Mouse (Mus musculus) embryo, embryonic 11.5 days (tissue): Measurements from ENCODE around the gene Ulk4.

ENCODE experiments used
- DNase-seq: peaks from one replicate; pipeline ENCODE4 v3.0.0-alpha.2; 2012; ENCODE audit warnings: low read depth, low spot score

Ulk4 gene

DNA sequence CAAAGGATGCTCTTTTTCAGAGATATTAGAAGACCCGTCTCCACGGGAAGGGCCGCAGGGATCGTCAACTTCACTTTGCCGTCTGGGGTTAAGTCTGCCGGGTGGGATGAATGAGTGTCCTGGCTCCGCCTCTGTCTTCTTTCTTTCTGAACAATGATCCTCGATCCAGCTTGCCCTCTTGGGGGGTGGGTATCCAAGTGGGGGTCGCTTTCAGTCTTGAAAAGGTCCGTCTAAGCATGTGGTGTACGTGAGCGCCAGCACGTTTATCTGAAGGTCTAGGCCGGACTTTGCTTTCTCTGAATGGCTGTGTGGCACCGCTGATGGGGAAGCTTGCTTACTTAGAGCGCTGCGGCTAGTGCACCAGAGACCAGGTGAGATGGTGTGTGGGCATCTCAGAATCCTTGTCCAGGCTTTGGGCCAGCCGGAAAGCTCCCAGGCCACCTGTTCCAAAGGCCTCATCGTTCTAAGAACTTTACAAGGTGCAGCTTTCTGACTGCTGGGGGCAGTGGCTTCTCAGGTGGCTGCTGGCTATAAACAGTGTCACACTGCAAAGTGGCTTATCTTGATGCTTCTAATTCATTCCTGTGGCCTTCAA is 23.1 kb upstream of the Ulk4 start:
- no peak for DNase-seq

DNA sequence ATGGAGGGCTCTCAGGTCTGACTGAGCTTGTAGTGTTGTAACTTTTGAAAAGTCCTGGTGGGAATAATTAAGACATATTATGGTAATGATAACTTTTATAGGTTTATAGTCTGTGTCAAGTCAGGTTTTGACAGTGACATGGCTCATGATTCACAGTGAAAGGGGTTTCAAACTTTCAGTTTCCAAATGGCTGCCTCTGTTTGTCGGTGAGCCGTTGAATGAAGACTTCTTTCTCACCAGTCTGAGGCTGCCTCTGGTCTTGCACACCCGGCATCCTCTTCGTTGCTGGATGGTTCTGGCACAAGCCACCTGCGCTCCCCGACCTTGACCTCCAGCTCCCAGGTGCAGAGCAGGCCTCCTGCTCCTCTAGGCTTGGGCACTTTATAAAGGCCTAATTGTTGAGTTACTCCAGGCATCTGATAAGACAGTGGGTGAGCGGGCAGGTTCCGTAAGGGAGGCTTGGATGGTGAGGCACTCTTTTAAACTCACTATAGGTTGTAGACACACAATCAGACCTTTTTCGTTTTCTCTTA is 22.3 kb upstream of the Ulk4 start:
- no peak for DNase-seq

DNA sequence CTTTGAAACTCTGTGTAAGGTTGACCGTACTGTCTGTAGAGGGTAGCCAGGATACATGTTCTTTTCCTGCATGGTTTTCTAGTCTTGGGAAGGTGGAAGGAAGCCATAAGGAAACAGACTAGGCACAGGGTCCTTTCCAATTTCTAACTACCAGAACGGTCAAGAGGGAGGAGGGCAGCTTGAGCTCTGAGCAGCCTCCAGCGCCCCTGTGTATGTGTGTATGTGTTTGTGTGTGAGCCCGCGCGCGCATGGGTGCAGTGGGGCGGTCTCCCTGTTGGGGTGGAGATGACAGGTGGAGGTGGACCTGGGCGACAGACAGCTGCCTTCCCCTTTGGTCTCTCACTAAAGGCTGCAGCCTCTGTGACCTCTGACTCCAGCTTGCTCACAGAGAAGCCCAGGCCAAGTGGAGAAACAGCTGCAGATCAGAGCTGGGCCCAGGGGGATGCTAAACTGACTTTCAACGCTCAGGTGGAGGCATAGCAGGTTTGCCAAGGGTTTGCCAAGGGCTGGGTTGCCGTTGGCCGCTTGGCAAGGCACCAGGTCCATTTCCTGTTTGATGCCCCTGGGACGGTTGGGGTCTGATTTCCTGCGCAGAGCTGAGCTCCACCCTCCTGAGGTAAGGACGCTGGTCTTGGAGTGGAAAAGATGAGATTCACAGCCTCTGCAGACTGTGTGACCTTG is 21.6 kb upstream of the Ulk4 start:
- no peak for DNase-seq

DNA sequence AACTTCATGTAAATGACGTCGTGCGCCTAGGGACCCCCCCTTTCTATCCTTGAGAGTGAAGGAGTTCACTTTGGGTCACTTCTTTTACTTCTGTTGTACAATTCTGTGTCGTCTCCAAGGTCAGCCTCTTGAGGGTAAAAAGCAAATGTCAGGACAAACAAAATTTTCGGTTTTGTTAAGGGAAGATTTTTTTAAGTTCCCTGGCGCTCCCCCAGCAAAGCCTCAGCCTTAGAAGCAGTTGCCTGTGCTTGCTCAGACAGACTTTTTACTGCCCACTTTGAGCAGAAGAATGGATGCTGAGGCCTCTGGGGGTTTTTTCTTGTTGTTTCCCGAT is 21.0 kb upstream of the Ulk4 start:
- DNase-seq = no peak

DNA sequence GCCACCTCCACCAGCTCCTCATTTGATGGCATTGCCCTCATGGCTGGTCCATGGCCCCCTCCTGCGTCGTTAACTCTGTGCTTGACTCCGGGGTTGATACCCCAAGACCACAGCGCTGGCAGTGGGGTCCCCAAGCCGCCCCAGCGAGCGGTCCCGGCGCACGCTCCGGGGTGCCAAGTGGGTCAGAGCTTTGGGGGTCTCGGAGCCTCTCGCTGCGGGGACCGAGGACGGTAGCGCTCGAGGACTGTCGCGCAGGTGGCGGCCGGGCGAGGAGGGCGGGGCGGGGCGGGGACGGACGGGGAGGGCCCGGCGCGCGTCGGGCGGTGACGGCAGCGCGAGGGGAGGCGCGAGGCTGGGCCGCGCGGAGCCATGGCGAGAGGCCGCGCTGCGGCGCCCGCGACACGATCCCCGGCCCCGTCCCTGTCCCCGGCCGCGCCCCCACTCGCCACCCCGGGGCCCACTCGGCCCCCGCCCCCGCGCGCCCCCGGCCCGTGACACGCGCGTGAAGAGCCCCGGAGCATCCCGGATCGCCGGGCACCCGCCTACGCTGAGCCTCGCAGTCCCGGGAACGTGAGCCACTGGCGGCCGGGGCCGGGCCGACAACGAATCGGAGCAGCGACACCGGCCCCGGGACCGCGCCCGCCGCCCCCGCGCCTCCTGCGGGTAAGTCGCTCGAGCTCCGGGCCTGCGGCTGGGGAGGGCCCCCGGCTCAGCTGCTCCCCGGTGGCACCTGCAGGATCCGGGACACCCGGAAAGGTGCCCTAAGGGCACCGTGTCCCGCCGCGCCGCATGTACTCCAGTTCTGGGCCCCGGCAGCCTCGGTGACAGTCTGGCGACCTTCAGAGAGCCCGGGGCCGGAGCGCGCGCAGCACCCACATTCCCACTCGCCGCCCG is 20.4 kb upstream of the Ulk4 start, which contains the start of gene Trak1:
Trak1 (plus strand) TSS at position 332 of the 894 bp plus-strand sequence.
- DNase-seq = no peak

DNA sequence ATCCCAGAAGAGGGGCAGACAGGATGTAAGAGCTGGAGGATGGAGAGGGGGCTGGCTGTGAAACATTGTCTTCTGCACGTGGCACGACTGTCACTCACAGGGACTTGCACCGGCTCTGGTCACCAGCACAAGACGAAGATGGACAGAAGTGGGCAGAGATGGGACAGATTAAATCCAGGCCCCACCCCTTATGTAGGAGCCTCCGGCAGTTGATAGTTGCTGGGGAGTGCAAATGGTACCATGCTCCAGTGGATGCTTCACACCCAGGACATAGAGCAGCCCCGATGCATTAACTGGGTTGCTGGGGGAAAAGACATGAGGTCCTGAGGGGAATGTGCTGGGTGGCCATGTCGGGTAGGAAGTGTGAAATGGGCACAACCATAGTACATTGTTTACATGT is 18.2 kb upstream of the Ulk4 start:
- DNase-seq = no peak

DNA sequence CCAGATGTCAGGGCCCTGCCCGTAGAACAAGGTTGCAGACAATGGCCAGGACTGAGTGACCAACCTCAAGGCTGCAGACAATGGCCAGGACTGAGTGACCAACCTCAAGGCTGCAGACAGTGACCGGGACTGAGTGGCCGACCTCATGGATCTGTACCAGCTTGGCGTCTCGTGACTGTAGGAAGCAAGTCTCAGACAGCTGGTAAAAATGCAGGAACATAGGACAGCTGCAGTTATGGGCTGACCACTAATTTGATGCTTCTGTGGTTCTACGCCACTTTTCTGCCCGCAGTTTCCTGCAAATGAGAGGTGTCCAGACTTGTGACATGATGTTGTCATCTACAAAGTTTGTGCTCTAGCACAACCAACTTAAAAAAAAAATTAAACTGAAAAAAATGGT is 16.2 kb upstream of the Ulk4 start:
- no peak for DNase-seq

DNA sequence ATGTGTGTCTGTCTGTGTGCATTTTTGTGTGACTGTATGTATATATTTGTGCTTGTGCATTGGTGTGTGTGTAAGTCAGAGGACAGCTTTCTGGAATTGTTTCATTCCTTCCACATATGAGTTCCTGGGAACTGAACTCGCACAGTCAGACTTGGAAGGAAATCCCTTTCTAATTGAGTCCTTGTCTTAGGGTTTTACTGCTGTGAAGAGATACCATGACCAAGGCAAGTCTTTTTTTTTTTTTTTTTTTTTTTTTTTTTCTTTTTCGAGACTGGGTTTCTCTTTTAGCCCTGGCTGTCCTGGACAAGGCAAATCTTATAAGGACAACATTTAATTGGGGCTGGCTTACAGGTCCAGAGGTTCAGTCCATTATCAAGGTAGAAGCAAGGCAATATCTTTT is 14.3 kb upstream of the Ulk4 start:
- no peak for DNase-seq

DNA sequence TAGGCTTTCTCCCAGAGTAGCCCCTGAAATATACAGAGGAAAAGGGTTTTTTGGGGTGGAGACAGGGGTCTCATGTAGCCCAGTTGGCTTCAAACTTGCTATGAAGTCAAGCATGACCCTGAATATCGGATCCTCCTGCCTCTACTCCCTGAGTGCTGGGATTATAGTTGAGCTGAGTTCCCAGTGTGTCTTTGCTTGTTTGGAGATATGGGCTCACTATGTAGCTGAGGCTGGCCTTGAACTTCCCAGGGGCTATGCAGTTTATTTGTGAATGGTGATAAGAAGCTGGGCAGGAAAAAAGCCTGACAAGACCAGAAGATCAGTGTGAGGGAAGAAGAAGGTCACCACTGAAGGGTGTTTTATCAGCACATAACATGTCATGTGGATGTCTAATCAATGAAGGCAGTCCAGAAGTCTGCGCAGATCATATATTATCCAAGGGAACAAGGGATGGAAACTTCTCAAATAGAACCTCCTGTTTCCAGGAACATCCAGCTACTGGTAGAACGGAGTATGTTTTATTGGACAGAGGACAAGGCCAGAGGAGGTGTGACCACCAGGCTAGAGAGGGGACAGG is 9.4 kb upstream of the Ulk4 start:
- no peak for DNase-seq

DNA sequence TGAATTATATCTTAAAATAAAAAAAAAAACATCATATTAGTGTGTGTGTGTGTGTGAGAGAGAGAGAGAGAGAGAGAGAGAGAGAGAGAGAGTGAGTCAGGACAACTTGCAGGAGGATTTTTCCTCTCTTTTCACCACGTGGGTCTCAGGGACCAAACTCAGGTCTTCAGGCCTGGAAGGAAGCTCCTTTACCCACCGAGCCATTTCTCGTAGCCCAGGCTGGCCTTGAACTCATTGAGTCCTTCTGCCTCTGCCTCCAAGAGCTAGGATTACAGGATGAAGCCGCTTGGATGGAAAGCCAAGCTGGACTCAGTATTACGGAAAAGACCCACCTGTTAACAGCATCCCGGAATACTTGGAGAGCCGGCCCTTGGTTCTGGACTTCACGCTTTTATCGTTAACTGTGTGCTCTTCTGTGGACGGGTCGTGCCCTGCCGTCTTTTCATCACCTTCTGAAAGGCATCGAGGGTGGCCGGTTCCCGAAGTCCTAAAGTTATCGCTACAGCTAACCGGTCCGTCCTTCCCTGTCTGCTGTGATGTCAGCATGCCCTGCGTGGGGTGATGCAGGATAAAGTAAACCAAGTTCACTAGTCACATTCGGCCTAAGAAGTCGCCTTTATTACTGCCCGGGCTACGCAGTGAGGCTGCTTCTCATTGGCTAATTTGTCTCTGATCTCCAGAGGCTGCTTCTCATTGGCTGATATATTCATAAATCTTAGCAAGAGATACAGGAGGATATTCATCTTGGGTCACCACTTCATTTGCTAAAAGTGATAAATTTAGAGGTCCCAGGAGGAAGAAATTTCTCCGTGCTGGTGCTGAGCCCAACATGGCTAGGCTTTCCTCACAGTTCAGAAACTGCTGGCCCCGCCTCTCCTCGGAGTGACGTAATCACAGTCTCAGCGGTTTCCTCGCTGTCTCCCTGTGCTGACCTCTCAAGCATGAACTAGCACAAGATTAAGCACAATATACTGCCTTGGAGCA is 8.6 kb upstream of the Ulk4 start:
- DNase-seq = no peak

DNA sequence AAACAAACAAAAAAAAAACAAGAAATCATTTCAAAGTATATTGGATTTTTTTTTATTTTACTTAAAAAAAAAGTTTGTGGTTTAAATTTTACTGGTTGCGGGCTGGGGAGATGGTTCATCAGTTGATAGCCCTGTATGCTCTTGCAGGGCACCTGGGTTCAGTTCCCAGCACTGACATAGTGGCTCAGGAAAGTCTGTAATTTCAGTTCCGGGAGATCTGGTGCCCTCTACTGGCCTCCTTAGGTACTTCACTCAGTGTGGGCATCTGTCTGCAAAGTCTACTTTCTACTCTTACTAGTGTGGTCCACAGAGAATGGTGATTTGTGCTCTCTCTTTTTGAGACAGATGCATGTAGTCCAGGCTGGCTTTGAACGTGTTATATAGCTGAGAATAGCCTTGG is 7.4 kb upstream of the Ulk4 start:
- DNase-seq = no peak

DNA sequence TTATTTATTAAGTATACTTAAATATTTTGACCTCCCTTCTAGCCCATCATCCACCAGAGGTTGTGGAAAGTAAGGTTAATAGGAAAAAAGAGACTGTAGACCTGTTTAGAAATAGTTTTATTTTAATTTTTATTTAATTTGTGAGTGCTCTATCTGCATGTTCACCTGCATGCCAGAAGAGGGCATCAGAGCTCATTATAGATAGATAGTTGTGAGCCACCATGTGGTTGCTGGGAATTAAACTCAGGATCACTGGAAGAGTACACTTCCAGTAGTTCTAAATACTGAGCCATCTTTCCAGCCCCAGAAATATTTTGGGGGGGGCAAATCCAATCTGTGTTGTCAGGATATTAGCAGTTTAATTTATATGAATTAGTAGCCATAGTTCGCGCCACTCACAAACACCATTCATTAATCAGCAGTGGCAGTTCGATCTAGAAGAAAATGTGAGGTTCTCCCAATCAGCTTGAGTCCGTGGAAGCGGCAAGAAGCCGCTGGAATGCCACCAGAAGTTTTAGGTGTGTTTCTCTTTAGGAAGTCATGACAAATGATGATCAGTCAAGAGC is 6.7 kb upstream of the Ulk4 start:
- no peak for DNase-seq

DNA sequence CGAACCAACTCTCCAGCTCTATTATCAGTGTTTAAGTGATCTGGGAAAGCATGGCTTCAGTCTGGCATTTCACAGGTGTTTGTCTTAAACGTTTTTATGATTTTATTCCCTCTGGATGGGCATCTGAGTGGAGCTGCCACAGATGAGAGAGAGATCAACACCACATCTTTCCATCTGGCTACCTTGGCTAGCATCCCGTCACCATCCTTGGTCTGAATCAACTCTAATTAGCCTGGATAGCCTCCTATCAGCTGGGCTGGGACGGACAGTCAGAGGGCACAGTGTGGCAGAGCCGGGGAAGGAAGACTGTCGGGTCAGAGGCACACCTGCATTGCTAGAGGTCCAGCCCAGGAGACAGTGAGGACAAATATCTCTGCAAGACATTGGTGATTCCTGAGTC is 4.9 kb upstream of the Ulk4 start:
- no peak for DNase-seq

DNA sequence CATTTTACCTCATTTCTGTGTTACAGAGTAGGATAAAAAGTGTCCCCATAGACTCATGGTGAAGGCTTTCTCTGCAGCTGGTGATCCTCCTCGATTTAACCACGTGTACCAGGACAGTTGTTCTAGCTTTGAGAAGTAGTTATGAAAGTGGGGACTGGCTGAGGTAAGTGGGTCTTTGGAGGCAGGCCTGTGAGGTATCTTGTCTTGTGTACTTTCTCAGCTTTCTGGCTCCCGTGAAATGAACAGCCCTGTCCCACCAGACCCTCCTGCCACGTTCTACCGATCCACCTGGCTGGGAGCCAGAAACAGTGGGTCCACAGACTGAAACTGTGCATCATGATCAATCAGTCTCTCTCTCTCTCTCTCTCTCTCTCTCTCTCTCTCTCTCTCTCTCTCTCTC is 2.2 kb upstream of the Ulk4 start:
- no peak for DNase-seq

DNA sequence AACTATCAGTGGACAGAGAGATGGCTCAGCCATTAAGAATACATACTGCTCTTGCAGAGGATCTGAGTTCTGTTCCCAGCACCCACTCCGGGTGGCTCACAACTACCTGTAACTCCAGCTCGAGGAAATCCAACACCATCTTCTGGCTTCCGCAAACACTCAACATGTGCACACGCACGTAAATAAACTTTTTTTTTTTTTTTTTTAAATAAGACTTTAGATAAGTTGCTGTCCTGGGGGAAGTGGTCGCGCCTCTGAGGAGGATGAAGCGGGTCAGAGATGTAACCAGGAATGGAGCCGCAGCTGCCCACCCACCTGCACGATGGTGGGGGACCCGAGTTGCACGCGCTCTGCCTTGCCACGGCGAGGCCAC is 266 bp downstream of the Ulk4 start:
- DNase-seq = no peak

DNA sequence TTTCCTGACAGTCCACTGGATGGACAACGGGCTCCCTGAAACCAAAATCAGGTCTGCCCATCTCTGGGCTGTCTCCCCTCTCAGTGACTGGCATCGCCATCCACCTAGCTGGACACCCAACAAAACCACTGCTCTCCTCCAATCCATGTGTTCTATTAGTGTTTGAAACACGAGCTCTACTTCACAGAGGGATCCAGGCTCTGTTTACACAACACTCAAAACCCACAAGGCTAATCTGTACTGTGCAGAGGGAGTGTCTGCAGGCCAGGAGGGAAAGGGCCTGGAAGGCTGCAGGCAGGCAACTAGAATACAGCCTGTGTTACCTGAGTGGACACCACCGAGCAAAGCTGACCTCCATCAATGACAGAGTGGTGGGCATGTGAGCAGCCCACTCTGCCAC is 5.4 kb downstream of the Ulk4 start:
- DNase-seq = no peak

DNA sequence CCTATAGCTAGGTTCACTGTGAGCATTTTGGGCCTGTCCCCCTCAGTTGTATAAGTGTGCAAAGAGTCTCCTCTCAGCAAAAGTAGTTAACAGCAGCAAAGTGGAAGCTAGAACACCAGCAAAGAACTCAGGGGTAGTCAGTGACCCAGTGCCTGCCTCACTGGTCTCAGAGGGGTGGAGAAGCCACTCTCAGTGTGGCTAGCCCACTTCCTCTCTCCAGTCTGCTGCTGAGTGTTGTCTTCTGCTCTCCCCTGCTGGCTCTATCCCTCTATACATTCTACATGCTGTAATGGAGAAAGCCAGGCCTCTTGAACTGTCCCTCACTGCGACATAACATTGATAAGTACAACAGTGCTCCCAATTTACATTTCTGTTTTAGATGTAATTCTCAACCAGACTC is 5.8 kb downstream of the Ulk4 start:
- DNase-seq = no peak

DNA sequence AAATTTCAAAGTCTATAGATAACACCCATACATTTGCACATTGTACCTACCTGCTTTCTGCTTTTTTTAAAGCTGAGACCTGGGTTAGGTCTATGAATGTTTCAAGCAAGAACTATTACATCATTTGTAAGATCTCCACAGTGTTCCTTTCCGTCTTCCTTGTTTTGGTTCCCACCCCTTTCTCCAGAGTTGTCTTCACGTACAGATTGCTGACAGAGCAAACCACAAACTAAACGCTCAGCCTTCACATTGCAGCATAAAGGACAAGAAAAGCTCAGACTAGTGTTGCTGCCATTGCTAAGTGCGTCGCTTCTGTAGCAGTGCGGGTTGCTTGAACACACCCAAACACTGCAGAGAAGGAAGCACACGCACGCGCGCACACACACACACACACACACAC is 11.7 kb downstream of the Ulk4 start:
- no peak for DNase-seq

DNA sequence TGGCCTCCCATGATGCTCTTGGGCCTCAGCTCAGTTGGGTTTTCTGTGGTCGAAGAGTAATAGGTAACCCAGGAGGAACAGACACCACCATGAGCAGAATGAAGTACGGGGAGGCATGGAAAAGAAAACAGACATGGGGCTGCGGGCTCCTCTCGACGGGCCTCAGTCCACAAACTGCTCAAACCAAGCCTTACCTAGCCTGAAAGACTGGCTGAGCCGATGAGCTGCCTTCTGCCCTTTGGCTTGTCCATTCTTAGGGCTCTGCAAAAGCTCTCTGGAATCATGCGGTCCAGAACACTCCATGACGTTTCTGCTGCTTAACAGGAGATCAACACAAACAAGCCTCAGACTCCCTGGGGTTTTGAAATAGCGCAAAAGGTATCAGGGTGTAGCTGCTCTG is 19.9 kb downstream of the Ulk4 start:
- DNase-seq = no peak

DNA sequence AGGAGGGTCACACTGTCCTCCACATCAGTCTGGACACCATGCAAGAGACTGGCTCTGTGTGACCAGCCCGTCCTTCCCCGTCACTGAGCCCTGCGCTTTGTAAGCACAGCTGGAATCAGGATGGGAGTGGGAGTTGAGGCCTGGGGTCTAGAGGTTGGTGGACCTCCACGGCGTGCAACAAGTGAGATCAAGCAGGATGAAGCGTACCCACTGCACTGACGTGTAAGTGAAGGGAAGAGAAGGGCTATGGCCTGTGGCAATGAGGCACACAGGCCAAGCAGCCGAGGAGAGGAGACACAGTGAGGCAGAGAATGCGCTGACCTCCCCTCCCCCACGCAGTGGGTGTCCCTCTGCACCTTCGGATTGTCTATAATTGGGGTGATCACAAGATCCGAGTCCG is 22.2 kb downstream of the Ulk4 start:
- no peak for DNase-seq

DNA sequence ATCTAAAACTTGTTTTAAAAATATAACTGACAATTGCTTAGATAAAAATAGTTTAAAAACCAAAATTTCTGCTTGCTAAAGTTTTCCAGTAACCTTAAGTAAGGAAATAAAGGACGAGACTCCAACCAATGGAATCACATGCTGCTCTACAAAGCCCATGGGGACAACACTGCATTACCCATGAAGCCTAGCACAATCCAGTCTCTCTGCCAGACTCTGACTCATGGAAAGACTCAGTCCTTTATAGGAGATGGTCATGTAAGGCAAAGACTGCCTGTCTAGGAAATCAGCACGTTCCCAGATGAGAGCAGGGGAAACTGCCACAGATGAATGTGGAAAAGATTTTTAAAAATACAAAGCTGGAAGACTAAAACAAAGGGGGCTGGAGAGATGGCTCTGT is 23.0 kb downstream of the Ulk4 start:
- no peak for DNase-seq
